Mouse (Mus musculus): ENCODE measurements around the gene Fam160a2. TPM values are rescaled to one million over a fixed set of nuclear protein-coding genes. Genes with fewer than 3 reads are reported as not detected.

Fam160a2 gene
- polyA plus RNA-seq, 1 experiment from 2014 or later = 16.0 TPM

Other genes starting within 250 kb of the Fam160a2 start
- gene Olfr684, start 236.4 kb downstream of the Fam160a2 start, polyA plus RNA-seq (2015; fragmentation: Nextera tagmentation; extraction: Ambion mirVana) = not detected in 2 replicates
- not detected in 2 replicates for gene Olfr685, start 214.0 kb downstream of the Fam160a2 start, polyA plus RNA-seq (2015; fragmentation: Nextera tagmentation; extraction: Ambion mirVana)
- gene Olfr686, start 192.6 kb downstream of the Fam160a2 start, polyA plus RNA-seq (2015; fragmentation: Nextera tagmentation; extraction: Ambion mirVana) = not detected in 2 replicates
- gene Olfr688, start 112.0 kb downstream of the Fam160a2 start, polyA plus RNA-seq (2015; fragmentation: Nextera tagmentation; extraction: Ambion mirVana) = not detected in 2 replicates
- gene Olfr689, start 88.9 kb downstream of the Fam160a2 start, polyA plus RNA-seq (2015; fragmentation: Nextera tagmentation; extraction: Ambion mirVana) = not detected in 2 replicates
- not detected in 2 replicates for gene Olfr690, start 66.0 kb downstream of the Fam160a2 start, polyA plus RNA-seq (2015; fragmentation: Nextera tagmentation; extraction: Ambion mirVana)
- not detected in 2 replicates for gene Olfr691, start 57.8 kb downstream of the Fam160a2 start, polyA plus RNA-seq (2015; fragmentation: Nextera tagmentation; extraction: Ambion mirVana)
- gene Olfr692, start 31.8 kb downstream of the Fam160a2 start, polyA plus RNA-seq (2015; fragmentation: Nextera tagmentation; extraction: Ambion mirVana) = not detected in 2 replicates
- gene Gm5901, start 25.0 kb downstream of the Fam160a2 start, polyA plus RNA-seq (2015; fragmentation: Nextera tagmentation; extraction: Ambion mirVana) = not detected in 2 replicates
- 0.05 TPM in 1 of 2 replicates, not detected in the other for gene Cnga4, start 4.5 kb upstream of the Fam160a2 start, polyA plus RNA-seq (2015; fragmentation: Nextera tagmentation; extraction: Ambion mirVana)
- 0.06 and 0.20 TPM in 2 replicates for gene Cckbr, start 25.7 kb upstream of the Fam160a2 start, polyA plus RNA-seq (2015; fragmentation: Nextera tagmentation; extraction: Ambion mirVana)
- 14.0 and 15.1 TPM in 2 replicates for gene Cavin3, start 82.2 kb upstream of the Fam160a2 start, polyA plus RNA-seq (2015; fragmentation: Nextera tagmentation; extraction: Ambion mirVana)
- 24.3 and 25.6 TPM in 2 replicates for gene Smpd1, start 154.3 kb upstream of the Fam160a2 start, polyA plus RNA-seq (2015; fragmentation: Nextera tagmentation; extraction: Ambion mirVana)
- 6.5 and 7.7 TPM in 2 replicates for gene Apbb1, start 181.6 kb upstream of the Fam160a2 start, polyA plus RNA-seq (2015; fragmentation: Nextera tagmentation; extraction: Ambion mirVana)
- 0.35 and 0.74 TPM in 2 replicates for gene Hpx, start 200.1 kb upstream of the Fam160a2 start, polyA plus RNA-seq (2015; fragmentation: Nextera tagmentation; extraction: Ambion mirVana)
- gene Trim3, start 233.5 kb upstream of the Fam160a2 start, polyA plus RNA-seq (2015; fragmentation: Nextera tagmentation; extraction: Ambion mirVana) = 4.2 TPM in 2 replicates
- 273 and 277 TPM in 2 replicates for gene Timm10b, start 240.0 kb upstream of the Fam160a2 start, polyA plus RNA-seq (2015; fragmentation: Nextera tagmentation; extraction: Ambion mirVana)
- 43.3 and 46.4 TPM in 2 replicates for gene Arfip2, start 240.4 kb upstream of the Fam160a2 start, polyA plus RNA-seq (2015; fragmentation: Nextera tagmentation; extraction: Ambion mirVana)
- 65.0 and 66.0 TPM in 2 replicates for gene Gm45799, start 240.5 kb upstream of the Fam160a2 start, polyA plus RNA-seq (2015; fragmentation: Nextera tagmentation; extraction: Ambion mirVana)

Data from thymus, postnatal 0 days (tissue).